In the genomic region with DNA sequence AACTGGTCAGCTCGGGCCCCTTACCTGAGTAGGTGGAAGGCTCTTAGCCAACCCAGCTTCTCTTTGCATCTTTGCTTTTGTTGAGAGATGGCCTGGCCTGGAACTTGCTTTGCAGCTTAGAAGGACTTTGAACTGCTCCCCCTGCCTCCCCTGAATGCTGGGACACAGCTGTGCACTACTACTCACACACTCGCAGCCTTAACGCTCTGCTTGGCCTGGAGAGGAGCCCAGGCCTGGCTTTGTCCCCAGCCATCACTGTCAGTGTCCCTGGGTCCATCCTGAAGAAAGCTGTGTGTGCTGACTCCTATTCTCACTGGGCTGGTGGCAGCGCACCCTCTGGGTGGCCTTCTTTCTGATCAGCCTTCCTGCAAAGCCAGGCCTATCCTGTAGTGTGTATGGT, we compare ENCODE assay signal across 13 mouse cellular contexts. TPM values are rescaled to one million over a fixed set of nuclear protein-coding genes. Genes with fewer than 3 reads are reported as not detected.
DNase-seq lines count a peak whose midpoint lies in the region; ATAC-seq lines count a peak whose summit lies in the region.
"Had no signal": no experiment of that assay in that cellular context is flagged by ENCODE, and none has a peak within 500 bp of the region (broad histone marks: within the 10 kb centered on the region; RNA-seq: fewer than 3 reads in every experiment).

No protein-coding gene starts in this region.

- peaks cover 12% of the 10 kb centered on the region for H3K4me1 ChIP-seq in hindbrain, embryonic 16.5 days (ENCODE audit: control insufficient read depth, insufficient read depth, low read depth, low read length)
- peaks cover 8% of the 10 kb centered on the region; the same call in 1 of the 2 replicates for H3K4me1 ChIP-seq in hindbrain, embryonic 14.5 days (replicated peaks; ENCODE audit: control insufficient read depth, insufficient read depth, low read length)
- peaks cover 54% of the 10 kb centered on the region for H3K4me1 ChIP-seq in lung, embryonic 15.5 days
- peaks cover 11% of the 10 kb centered on the region for H3K4me1 ChIP-seq in forebrain, embryonic 13.5 days

- ATAC-seq in hindbrain, embryonic 16.5 days = no peak
- no peak for ATAC-seq in hindbrain, embryonic 14.5 days (ENCODE audit: low FRiP score)
- peak; percentile 39; the same call in 1 of the 2 replicates for ATAC-seq in lung, embryonic 15.5 days (ENCODE audit: borderline replicate concordance, extremely low read depth, low FRiP score, low TSS enrichment)
- ATAC-seq in forebrain, embryonic 13.5 days = no peak
- ATAC-seq: forebrain, embryonic 15.5 days; intestine, embryonic 15.5 days had no signal

- 0 out of 2 replicates have a peak overlapping the region, but pooled peaks have one; percentile 4 for H3K9ac ChIP-seq in hindbrain, embryonic 16.5 days (ENCODE audit: low read depth, low read length)
- H3K9ac ChIP-seq in hindbrain, embryonic 14.5 days = no peak overlapping the region
- no peak overlapping the region for H3K9ac ChIP-seq in lung, embryonic 15.5 days
- no peak overlapping the region for H3K9ac ChIP-seq in forebrain, embryonic 13.5 days
- H3K9ac ChIP-seq: forebrain, embryonic 15.5 days; intestine, embryonic 15.5 days had no signal

- WGBS in hindbrain, embryonic 16.5 days = 67% methylated on average over 4 of the region's 4 CpGs
- WGBS in hindbrain, embryonic 14.5 days = 67% methylated on average over 4 of the region's 4 CpGs
- WGBS in lung, embryonic 15.5 days = 59% methylated on average over 4 of the region's 4 CpGs
- 78% methylated on average over 4 of the region's 4 CpGs for WGBS in forebrain, embryonic 13.5 days

- no peaks in the 10 kb centered on the region for H3K9me3 ChIP-seq in hindbrain, embryonic 16.5 days (ENCODE audit: control insufficient read depth, low read length)
- no peaks in the 10 kb centered on the region for H3K9me3 ChIP-seq in hindbrain, embryonic 14.5 days (ENCODE audit: control insufficient read depth, low read length)
- H3K9me3 ChIP-seq in lung, embryonic 15.5 days = no peaks in the 10 kb centered on the region
- H3K9me3 ChIP-seq in forebrain, embryonic 13.5 days (replicated peaks) = no peaks in the 10 kb centered on the region
- H3K9me3 ChIP-seq: forebrain, embryonic 15.5 days; intestine, embryonic 15.5 days had no signal

- no peaks in the 10 kb centered on the region for H3K27me3 ChIP-seq in hindbrain, embryonic 16.5 days (replicated peaks; ENCODE audit: control insufficient read depth, insufficient read depth, low read length)
- no peaks in the 10 kb centered on the region for H3K27me3 ChIP-seq in hindbrain, embryonic 14.5 days (ENCODE audit: control insufficient read depth, insufficient read depth, low read length)
- no peaks in the 10 kb centered on the region for H3K27me3 ChIP-seq in lung, embryonic 15.5 days
- no peaks in the 10 kb centered on the region for H3K27me3 ChIP-seq in forebrain, embryonic 13.5 days
- H3K27me3 ChIP-seq: forebrain, embryonic 15.5 days; intestine, embryonic 15.5 days had no signal

- H3K4me3 ChIP-seq in hindbrain, embryonic 16.5 days (ENCODE audit: low read length) = no peak overlapping the region
- H3K4me3 ChIP-seq in hindbrain, embryonic 14.5 days (replicated peaks; ENCODE audit: low read length) = no peak overlapping the region
- H3K4me3 ChIP-seq in lung, embryonic 15.5 days = no peak overlapping the region
- H3K4me3 ChIP-seq in forebrain, embryonic 13.5 days = no peak overlapping the region
- H3K4me3 ChIP-seq: forebrain, embryonic 15.5 days; intestine, embryonic 15.5 days had no signal

- DNase-seq in cerebellum, postnatal 10 days = peak; percentile 44 to 66
- DNase-seq in cerebellum, adult 18-20 months = no peak
- DNase-seq in hindbrain, embryonic 14.5 days (ENCODE audit: low spot score) = no peak
- no peak for DNase-seq in lung, postnatal 25 days (ENCODE audit: low spot score)
- peak; percentile 39 to 79 for DNase-seq in lung, postnatal 4 days
- DNase-seq: cerebellum, adult 11-12 months; retina, postnatal 1 day had no signal

- H3K27ac ChIP-seq in hindbrain, embryonic 16.5 days (ENCODE audit: low read depth, low read length) = no peak overlapping the region
- no peak overlapping the region for H3K27ac ChIP-seq in hindbrain, embryonic 14.5 days
- H3K27ac ChIP-seq in lung, embryonic 15.5 days = 0 out of 2 replicates have a peak overlapping the region, but pooled peaks have one; percentile 1
- H3K27ac ChIP-seq in forebrain, embryonic 13.5 days = no peak overlapping the region
- H3K27ac ChIP-seq: forebrain, embryonic 15.5 days; intestine, embryonic 15.5 days had no signal

- no peak overlapping the region for H3K4me2 ChIP-seq in hindbrain, embryonic 16.5 days (ENCODE audit: low read length)
- no peak overlapping the region for H3K4me2 ChIP-seq in hindbrain, embryonic 14.5 days (replicated peaks)
- no peak overlapping the region for H3K4me2 ChIP-seq in lung, embryonic 15.5 days
- no peak overlapping the region for H3K4me2 ChIP-seq in forebrain, embryonic 13.5 days
- H3K4me2 ChIP-seq: forebrain, embryonic 15.5 days; intestine, embryonic 15.5 days; liver, embryonic 11.5 days had no signal

- no peaks in the 10 kb centered on the region for H3K36me3 ChIP-seq in hindbrain, embryonic 16.5 days (ENCODE audit: control insufficient read depth, insufficient read depth, low read length)
- H3K36me3 ChIP-seq in hindbrain, embryonic 14.5 days (replicated peaks; ENCODE audit: control insufficient read depth, insufficient read depth) = 0 out of 2 replicates have a peak, but pooled peaks cover 3% of the 10 kb centered on the region
- no peaks in the 10 kb centered on the region for H3K36me3 ChIP-seq in lung, embryonic 15.5 days
- H3K36me3 ChIP-seq in forebrain, embryonic 13.5 days (ENCODE audit: poor library complexity, severe bottlenecking) = no peaks in the 10 kb centered on the region
- H3K36me3 ChIP-seq: forebrain, embryonic 15.5 days; intestine, embryonic 15.5 days had no signal

RNA-seq across cellular contexts. Expression of a gene that starts 11.0 kb away (rescaled TPM):
- 51.6 and 58.2 TPM in 2 replicates for polyA plus RNA-seq in hindbrain, embryonic 16.5 days (2015; fragmentation: Nextera tagmentation; extraction: Ambion mirVana)
- 47.4 and 51.8 TPM in 2 replicates for polyA plus RNA-seq in hindbrain, embryonic 14.5 days (2014; fragmentation: Nextera tagmentation; extraction: Ambion mirVana)
- polyA plus RNA-seq in lung, embryonic 15.5 days (2015; fragmentation: Nextera tagmentation; extraction: Ambion mirVana) = 68.6 and 73.5 TPM in 2 replicates
- 83.4 and 87.1 TPM in 2 replicates for polyA plus RNA-seq in forebrain, embryonic 13.5 days (2015; fragmentation: Nextera tagmentation; extraction: Ambion mirVana)

RNA-seq across cellular contexts. Expression of a gene that starts 11.6 kb away (rescaled TPM):
- 44.0 and 54.2 TPM in 2 replicates for polyA plus RNA-seq in hindbrain, embryonic 16.5 days (2015; fragmentation: Nextera tagmentation; extraction: Ambion mirVana)
- polyA plus RNA-seq in hindbrain, embryonic 14.5 days (2014; fragmentation: Nextera tagmentation; extraction: Ambion mirVana) = 62.3 and 69.0 TPM in 2 replicates
- polyA plus RNA-seq in lung, embryonic 15.5 days (2015; fragmentation: Nextera tagmentation; extraction: Ambion mirVana) = 17.1 and 19.3 TPM in 2 replicates
- polyA plus RNA-seq in forebrain, embryonic 13.5 days (2015; fragmentation: Nextera tagmentation; extraction: Ambion mirVana) = 45.2 and 49.8 TPM in 2 replicates

Comparison
In these comparisons a context has a peak if more than half of its experiments do, and no peak if none do; other contexts are left out.
1. DNase-seq: peak in cerebellum, postnatal 10 days (2 of 2) and lung, postnatal 4 days (2 of 2); none in cerebellum, adult 18-20 months (0 of 2), hindbrain, embryonic 14.5 days (single experiment) and lung, postnatal 25 days (single experiment).